Mouse (Mus musculus) heart, embryonic 15.5 days (tissue): ENCODE data around the gene Abcb4. TPM values are rescaled to one million over a fixed set of nuclear protein-coding genes. Genes with fewer than 3 reads are reported as not detected.

Experiments used
- ATAC-seq: fragments of 200-750 bp; cut with Nextera tagmentation; replicated peaks from 2 replicates; pipeline ENCODE4 v1.8.0; 2017; ENCODE audit warnings: low read depth, moderate TSS enrichment; ENCODE audit not compliant: insufficient number of reproducible peaks, insufficient read depth, low FRiP score
- H3K27ac ChIP-seq: fragments of 300-500 bp; sonication (generic); 2 replicates; pipeline ENCODE4 v1.5.1; 2015; ENCODE audit warnings: mild to moderate bottlenecking, inconsistent platforms
- H3K27me3 ChIP-seq: fragments of 300-500 bp; sonication (generic); 2 replicates; pipeline ENCODE4 v1.6.1; 2015; ENCODE audit warnings: inconsistent platforms
- H3K36me3 ChIP-seq: fragments of 300-500 bp; sonication (generic); 2 replicates; pipeline ENCODE4 v1.6.1; 2015; ENCODE audit warnings: mild to moderate bottlenecking, inconsistent platforms
- H3K4me1 ChIP-seq: fragments of 300-500 bp; sonication (generic); replicated peaks from 2 replicates; pipeline ENCODE4 v1.6.1; 2015; ENCODE audit warnings: inconsistent platforms
- H3K4me2 ChIP-seq: fragments of 300-500 bp; sonication (generic); 2 replicates; pipeline ENCODE4 v1.6.1; 2015; ENCODE audit warnings: inconsistent platforms, mild to moderate bottlenecking, moderate library complexity
- H3K4me3 ChIP-seq: fragments of 300-500 bp; sonication (generic); 2 replicates; pipeline ENCODE4 v1.5.1; 2015; ENCODE audit warnings: mild to moderate bottlenecking, inconsistent platforms
- H3K9ac ChIP-seq: fragments of 300-500 bp; sonication (generic); 2 replicates; pipeline ENCODE4 v1.6.1; 2015; ENCODE audit warnings: mild to moderate bottlenecking, inconsistent platforms
- H3K9me3 ChIP-seq: fragments of 300-500 bp; sonication (generic); replicated peaks from 2 replicates; pipeline ENCODE4 v1.6.1; 2016; ENCODE audit warnings: inconsistent platforms
- WGBS: fragments of 180-500 bp; shearing (Covaris S2); methylation state at CpG from one replicate; pipeline ENCODE4 v1.1.7; 2015; ENCODE audit warnings: mixed read lengths; 5-methylcytosine and 5-hydroxymethylcytosine counted together
- polyA plus RNA-seq: library from polyadenylated mRNA; unstranded; fragments of >200 nt; fragmentation: Nextera tagmentation; extraction: Ambion mirVana; gene quantifications from 2 replicates; pipeline ENCODE4 v1.2.1, GENCODE M21; 2015

Abcb4 gene
- polyA plus RNA-seq, 1 experiment from 2014 or later: 0.45 TPM

DNA sequence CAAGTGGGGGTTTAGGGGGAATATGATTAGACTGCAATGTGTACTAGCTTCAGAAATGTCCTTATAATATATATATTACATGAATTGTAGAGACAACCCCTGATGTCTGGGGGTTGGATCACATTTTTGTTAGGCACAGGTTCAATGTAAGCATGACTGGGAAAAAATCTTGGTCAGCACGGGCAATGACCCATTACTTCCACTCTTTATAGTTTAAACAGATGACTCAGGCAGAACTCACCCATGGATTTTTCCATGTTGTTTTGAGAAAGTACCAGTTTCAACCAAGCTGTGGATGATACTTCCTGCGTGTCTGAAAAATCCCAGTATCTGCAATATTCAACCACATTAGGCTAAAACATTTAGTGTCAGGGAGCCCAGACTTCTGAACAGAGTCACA, 16.4 kb upstream of the Abcb4 start:
- Histone ChIP-seq H3K27ac (no peak overlapping the region), H3K36me3 (no peaks in the 10 kb centered on the region), H3K9ac (no peak overlapping the region), H3K4me1 (no peaks in the 10 kb centered on the region), H3K4me2 (no peak overlapping the region), H3K27me3 (no peaks in the 10 kb centered on the region), H3K4me3 (no peak overlapping the region), H3K9me3 (no peaks in the 10 kb centered on the region)
- WGBS: 79% methylated on average over 2 of the region's 2 CpGs
- no peak for ATAC-seq

DNA sequence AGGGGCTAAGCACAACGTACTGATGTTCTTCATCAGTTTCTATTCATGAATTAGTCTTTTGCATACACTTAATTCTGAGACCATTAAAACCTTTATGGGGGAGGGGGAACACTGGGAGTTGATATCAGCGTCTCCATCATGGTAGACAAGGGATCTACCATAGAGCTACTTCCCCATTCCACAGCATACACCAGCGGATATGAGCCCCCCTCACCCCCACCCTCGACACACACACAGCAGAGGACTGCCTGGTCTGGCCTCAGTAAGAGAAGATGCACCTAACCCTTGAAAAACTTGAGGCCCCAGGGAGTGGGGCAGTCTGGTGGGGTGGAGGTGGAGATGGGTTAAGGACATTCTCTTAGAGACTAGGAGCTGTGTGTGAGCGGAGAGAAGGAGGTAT, 15.7 kb upstream of the Abcb4 start:
- no peaks in the 10 kb centered on the region for H3K27me3 ChIP-seq
- WGBS: 59% methylated on average over 5 of the region's 5 CpGs
- no peak overlapping the region for H3K4me2 ChIP-seq
- no peak overlapping the region for H3K27ac ChIP-seq
- no peak overlapping the region for H3K4me3 ChIP-seq
- H3K36me3 ChIP-seq: no peaks in the 10 kb centered on the region
- H3K4me1 ChIP-seq: no peaks in the 10 kb centered on the region
- no peak overlapping the region for H3K9ac ChIP-seq
- no peaks in the 10 kb centered on the region for H3K9me3 ChIP-seq
- ATAC-seq: no peak

DNA sequence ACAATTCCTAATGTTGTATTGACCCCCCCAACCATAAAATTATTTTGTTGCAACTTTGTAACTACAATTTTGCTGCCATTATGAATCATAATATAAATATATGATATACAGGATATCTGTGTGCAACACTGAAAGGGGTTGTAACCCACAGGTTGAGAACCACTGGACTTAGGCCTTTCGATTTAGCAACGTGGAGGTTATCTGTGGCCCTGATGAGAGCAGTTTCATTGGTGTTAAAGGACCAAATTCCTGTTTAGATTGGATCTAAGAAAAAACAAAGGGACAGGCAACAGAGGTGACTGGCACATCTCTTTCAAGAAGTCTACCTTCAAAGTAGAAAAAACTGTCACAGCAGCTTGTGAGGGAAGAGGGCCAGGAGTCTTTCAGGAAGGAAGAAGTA, 7.7 kb upstream of the Abcb4 start:
- no peaks in the 10 kb centered on the region for H3K36me3 ChIP-seq
- H3K4me1 ChIP-seq: no peaks in the 10 kb centered on the region
- H3K4me2 ChIP-seq: no peak overlapping the region
- no peak overlapping the region for H3K9ac ChIP-seq
- no peak overlapping the region for H3K27ac ChIP-seq
- H3K9me3 ChIP-seq: no peaks in the 10 kb centered on the region
- H3K27me3 ChIP-seq: no peaks in the 10 kb centered on the region
- H3K4me3 ChIP-seq: no peak overlapping the region
- 68% methylated on average over 2 of the region's 2 CpGs for WGBS
- no peak for ATAC-seq

DNA sequence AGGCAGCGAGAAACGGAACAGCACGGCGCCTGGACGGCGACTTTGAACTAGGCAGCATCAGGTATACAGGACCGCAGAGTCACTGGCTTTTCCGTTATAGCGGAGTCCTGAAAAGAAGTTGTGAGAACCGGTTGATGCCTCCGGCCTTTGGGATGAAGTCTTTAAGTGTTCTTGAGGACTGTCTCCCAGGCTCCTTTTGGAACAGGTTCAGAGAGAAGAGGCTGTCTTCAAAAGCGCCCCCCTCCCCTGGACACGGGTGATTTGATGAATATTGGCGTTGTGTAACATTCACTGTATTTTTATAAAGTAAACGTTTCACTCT, 548 bp downstream of the Abcb4 start:
- Histone ChIP-seq H3K4me2 (peak overlapping the region; percentile 95), H3K4me3 (peak overlapping the region; percentile 58), H3K27ac (no peak overlapping the region), H3K9ac (peak overlapping the region; percentile 48; the same call in 1 of the 2 replicates), H3K9me3 (no peaks in the 10 kb centered on the region), H3K27me3 (peaks cover 13% of the 10 kb centered on the region; the same call in 1 of the 2 replicates), H3K4me1 (peaks cover 7% of the 10 kb centered on the region), H3K36me3 (no peaks in the 10 kb centered on the region)
- ATAC-seq: no peak
- WGBS: 12% methylated on average over 15 of the region's 15 CpGs

DNA sequence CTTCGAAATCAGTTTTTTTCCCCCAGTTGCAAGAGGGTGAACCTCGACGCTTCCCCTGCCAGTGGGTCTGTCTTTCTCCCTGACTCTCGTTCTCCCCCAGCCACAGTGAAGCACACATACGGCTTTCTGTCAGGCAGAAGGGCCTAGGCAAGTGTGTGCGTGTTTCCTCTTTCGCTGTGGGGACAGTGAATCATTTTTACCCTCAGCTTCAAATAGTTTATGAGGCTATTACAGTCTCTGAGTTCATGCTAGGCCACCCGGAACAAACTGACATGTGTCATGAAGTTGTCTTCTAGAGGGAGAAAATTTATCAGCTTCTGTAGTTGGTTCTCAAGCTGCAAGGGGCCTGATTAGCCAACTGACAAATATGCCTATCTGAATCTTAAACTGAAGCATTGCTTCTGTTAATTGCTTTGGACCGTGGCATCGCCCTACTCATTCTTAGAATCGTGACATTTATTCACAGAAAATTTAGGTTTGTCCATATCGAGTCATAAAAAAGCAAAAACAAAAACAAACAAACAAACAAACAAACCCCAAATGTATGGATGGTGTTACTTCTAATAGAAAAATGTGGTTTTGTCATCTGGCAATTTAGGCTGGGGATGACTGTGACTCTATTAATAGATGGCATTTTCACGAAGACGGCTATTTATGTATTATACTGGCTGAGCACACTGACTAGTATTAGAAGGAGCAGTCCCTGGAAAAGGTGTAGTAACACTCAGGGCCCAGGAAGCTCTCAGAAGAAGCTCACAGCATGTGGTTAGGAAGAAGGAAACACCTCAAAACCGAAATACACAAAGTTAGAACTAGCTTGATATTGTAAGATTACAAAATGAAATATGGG, 1.3 kb downstream of the Abcb4 start:
- Histone ChIP-seq H3K4me3 (no peak overlapping the region), H3K4me1 (peaks cover 7% of the 10 kb centered on the region), H3K9ac (no peak overlapping the region), H3K27me3 (peaks cover 13% of the 10 kb centered on the region; the same call in 1 of the 2 replicates), H3K27ac (no peak overlapping the region), H3K9me3 (no peaks in the 10 kb centered on the region), H3K36me3 (no peaks in the 10 kb centered on the region), H3K4me2 (peak overlapping the region; percentile 95; the same call in 1 of the 2 replicates)
- no peak for ATAC-seq
- WGBS: 63% methylated on average over 15 of the region's 15 CpGs

DNA sequence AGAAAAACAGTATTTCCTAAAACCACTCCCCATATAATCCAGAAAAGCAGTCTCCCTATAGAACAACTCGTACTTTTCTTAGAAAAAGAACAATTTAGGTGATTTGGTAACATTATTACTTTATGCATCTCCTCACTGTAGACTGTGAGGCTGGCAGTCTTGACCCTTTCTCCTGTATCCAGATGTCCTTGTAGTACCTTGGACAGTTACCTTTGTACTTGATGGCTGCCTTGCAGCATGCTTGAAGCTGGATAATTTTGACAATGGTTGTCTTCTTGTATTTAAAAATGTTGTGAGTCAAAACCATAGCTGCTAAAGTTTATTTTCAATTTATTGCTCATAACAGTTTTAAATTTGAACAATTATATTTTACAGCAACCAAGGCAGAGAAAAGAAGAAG, 2.7 kb downstream of the Abcb4 start:
- H3K27ac ChIP-seq: no peak overlapping the region
- no peak overlapping the region for H3K4me2 ChIP-seq
- H3K9ac ChIP-seq: no peak overlapping the region
- WGBS: 41% methylated on average over 1 of the region's 1 CpGs
- H3K4me1 ChIP-seq: peaks cover 7% of the 10 kb centered on the region
- H3K27me3 ChIP-seq: peaks cover 13% of the 10 kb centered on the region; the same call in 1 of the 2 replicates
- no peak overlapping the region for H3K4me3 ChIP-seq
- no peaks in the 10 kb centered on the region for H3K9me3 ChIP-seq
- no peak for ATAC-seq
- no peaks in the 10 kb centered on the region for H3K36me3 ChIP-seq

DNA sequence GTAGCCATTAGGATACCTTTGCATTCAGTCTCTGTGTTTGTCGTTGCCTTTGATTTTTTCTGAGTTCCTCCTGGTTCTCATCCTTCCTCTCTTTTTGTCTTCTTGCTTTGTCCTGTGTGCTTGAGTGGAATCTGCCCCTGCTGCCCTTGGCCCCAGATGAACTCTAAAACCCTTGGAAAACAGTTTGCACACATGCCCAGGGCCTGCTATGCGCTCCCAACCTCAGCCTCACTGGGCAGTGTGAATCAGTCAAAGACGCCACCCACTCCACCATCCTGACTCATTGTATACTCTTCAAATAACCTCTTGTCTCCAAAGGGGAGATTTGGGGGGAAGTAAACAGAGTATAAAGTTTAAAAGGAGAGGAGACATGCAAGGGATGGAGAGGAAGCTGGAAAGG, 4.7 kb downstream of the Abcb4 start:
- H3K9ac ChIP-seq: no peak overlapping the region
- no peak overlapping the region for H3K4me3 ChIP-seq
- peaks cover under 1% of the 10 kb centered on the region for H3K4me1 ChIP-seq
- ATAC-seq: no peak
- no peaks in the 10 kb centered on the region for H3K9me3 ChIP-seq
- H3K36me3 ChIP-seq: no peaks in the 10 kb centered on the region
- 72% methylated on average over 3 of the region's 3 CpGs for WGBS
- no peak overlapping the region for H3K4me2 ChIP-seq
- H3K27me3 ChIP-seq: peaks cover 2% of the 10 kb centered on the region; the same call in 1 of the 2 replicates
- no peak overlapping the region for H3K27ac ChIP-seq

DNA sequence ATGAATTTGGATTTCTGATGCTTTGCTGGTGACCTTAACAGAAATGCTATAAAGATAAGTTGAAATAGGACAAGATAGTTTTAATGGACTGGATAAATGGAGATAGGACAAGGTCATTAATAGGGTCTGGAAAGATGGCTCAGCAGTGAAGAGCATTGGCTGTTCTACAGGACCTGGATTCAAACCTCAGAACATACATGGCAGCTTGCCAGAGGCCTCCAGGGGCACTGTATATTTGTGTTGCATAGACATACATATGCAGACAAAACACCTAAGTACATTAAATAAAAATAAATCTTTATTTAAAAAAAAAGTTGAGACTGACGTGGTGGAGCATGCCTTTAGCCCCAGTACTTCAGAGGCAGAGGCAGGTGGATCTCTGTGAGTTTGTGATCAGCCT, 7.5 kb downstream of the Abcb4 start:
- no peak overlapping the region for H3K27ac ChIP-seq
- ATAC-seq: no peak
- no peak overlapping the region for H3K9ac ChIP-seq
- H3K4me3 ChIP-seq: no peak overlapping the region
- no peaks in the 10 kb centered on the region for H3K27me3 ChIP-seq
- no peaks in the 10 kb centered on the region for H3K36me3 ChIP-seq
- H3K4me2 ChIP-seq: no peak overlapping the region
- WGBS: 57% methylated on average over 1 of the region's 1 CpGs
- no peaks in the 10 kb centered on the region for H3K9me3 ChIP-seq
- H3K4me1 ChIP-seq: no peaks in the 10 kb centered on the region

DNA sequence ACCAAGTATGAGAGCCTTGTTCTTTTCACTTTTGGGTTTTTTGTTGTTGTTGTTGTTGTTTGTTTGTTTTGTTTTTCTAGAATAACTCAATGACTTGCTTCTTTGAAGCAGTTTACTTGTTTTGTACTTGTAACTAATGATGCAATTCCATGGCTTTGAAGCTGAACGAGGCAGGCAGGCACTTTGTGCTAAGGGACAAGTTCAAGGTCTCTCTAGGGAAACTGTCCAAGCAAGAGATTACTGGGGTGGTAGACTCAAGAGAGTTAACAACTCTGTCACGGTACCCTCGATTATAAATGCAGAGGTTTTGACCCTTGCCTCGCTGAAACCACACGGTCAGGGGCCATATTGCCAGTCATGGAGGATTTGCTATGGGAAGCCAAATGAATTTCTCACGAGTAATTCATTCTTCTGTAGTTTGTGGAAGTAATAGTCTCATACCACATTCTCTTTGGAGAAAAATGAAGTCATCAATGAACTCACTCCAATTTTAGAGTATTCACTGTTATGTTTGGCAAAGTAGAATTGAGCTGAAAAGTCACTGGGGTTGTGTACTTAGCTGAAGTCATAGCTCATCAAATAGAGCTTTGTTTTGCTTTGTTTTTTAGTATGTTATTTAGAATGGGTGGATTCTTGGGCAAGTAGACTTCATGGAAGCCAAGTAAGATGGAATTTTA, 8.8 kb downstream of the Abcb4 start:
- Histone ChIP-seq H3K4me1 (no peaks in the 10 kb centered on the region), H3K9ac (no peak overlapping the region), H3K27me3 (no peaks in the 10 kb centered on the region), H3K9me3 (no peaks in the 10 kb centered on the region), H3K4me2 (no peak overlapping the region), H3K4me3 (no peak overlapping the region), H3K36me3 (no peaks in the 10 kb centered on the region), H3K27ac (no peak overlapping the region)
- ATAC-seq: no peak
- WGBS: 69% methylated on average over 6 of the region's 6 CpGs

DNA sequence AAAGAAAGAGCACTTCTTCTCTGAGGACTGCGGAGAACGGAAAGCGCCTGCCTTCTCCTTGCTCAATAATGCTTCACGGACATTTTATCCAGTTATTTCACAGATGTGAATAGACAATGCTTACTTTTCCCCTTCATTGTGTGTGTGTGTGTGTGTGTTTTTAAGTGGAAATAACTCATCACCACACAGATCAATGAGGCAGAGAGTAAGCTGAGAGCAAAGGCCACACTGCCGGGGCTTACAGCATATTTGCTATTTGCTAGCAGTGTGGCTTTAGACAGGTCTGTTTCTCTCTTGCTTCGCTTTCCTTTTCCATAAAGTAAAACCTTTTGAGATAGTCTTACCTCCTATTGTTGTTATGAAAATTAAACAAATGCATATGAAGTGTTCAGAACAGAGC, 11.0 kb downstream of the Abcb4 start:
- no peak overlapping the region for H3K9ac ChIP-seq
- no peak overlapping the region for H3K27ac ChIP-seq
- no peak overlapping the region for H3K4me2 ChIP-seq
- no peak overlapping the region for H3K4me3 ChIP-seq
- H3K4me1 ChIP-seq: no peaks in the 10 kb centered on the region
- H3K27me3 ChIP-seq: no peaks in the 10 kb centered on the region
- no peaks in the 10 kb centered on the region for H3K9me3 ChIP-seq
- ATAC-seq: no peak
- no peaks in the 10 kb centered on the region for H3K36me3 ChIP-seq
- 87% methylated on average over 6 of the region's 6 CpGs for WGBS

DNA sequence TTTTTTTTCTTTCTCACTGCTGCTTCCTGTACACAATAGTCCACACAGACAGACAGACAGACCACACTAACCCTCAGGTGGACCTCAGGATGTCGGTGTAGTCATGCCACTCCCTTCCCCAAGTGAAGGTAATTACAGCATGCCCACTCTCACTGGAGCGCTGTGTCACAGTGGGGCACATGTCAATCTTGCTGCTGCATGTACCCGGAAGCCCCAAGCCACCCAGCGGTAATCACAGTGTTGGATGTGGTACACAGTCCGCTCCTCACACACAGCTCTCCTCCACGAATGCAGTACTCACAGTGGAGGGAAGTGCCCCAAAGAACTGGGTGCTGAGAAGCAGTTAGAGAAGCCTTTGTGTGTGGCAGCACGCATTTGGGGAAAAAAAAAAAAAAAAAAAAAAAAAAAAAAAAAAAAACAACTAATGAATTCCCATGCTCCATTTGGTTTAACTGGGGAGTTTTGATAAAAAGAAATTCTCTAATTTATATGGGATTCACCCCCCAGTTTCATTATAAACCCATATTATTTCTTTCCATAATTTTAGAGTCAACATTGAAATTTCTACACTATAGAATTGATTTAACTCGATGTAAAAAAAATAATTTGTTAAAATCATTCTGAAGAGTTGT, 18.2 kb downstream of the Abcb4 start:
- H3K9me3 ChIP-seq: no peaks in the 10 kb centered on the region
- H3K4me1 ChIP-seq: no peaks in the 10 kb centered on the region
- 0 out of 2 replicates have a peak, but pooled peaks have one; percentile 27 for ATAC-seq
- no peaks in the 10 kb centered on the region for H3K36me3 ChIP-seq
- no peak overlapping the region for H3K27ac ChIP-seq
- no peaks in the 10 kb centered on the region for H3K27me3 ChIP-seq
- H3K9ac ChIP-seq: no peak overlapping the region
- H3K4me3 ChIP-seq: no peak overlapping the region
- H3K4me2 ChIP-seq: no peak overlapping the region
- 70% methylated on average over 8 of the region's 8 CpGs for WGBS
